Mouse (Mus musculus): Measurements from ENCODE around the gene Jakmip3. TPM values are rescaled to one million over a fixed set of nuclear protein-coding genes. Genes with fewer than 3 reads are reported as not detected.

Gene Jakmip3
- 0.13 and 0.17 TPM in 2 replicates for polyA plus RNA-seq (2015; fragmentation: Nextera tagmentation; extraction: Ambion mirVana)

DNA sequence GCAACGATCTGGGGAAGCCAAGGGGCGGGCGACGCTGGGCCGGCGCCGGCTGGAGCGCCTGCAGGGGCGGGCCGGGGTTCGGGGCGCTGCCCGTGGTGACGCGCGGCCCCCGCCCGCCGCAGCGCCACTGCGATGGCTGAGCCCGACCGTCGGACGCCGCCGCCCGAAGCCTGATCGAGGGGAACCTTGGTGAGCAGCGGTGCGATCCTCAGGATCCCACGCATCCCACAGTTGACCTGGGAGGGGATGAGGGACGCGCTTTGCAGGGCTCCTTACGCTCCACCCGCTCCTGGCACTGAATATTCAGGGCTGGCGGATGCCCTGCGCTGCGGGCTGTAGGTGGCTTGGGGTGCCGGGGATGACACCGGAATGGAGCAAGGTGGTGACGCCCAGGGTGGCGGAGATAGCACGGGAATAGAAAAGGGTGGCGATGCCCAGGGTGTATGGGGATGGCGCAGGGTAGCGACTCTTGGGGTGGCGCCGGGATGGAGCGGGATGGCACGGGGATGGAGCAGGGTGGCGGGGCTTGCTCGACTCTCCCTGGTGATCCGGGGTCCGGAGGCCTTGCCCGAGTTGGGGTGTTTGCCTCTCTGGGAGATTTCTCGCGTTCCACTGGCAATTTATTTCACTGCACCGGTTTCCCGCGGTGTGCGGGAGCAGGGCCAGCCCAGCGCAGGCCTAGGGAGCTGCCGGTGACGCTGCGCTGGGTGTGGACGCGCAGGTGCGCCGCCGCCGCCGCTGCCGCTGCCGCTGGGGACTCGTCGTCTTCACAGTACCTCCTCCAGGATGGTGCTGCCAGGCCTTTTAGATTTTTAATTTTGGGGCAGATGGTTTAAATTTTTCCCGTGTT, at the start of gene Jakmip3:
Jakmip3 (plus strand) TSS at position 119 of the 850 bp plus-strand sequence.
- ATAC-seq (ENCODE audit: low FRiP score, low TSS enrichment) = peak; percentile 32; the same call in 1 of the 2 replicates

GRCm38 (mm10) chr7:138898122-138898521, 42.4 kb upstream of the Jakmip3 start:
- 58% methylated on average over 2 of the region's 2 CpGs for WGBS
- Histone ChIP-seq H3K4me3 (ENCODE audit: low read depth, low read length) (no peak overlapping the region), H3K4me1 (replicated peaks; ENCODE audit: control insufficient read depth, insufficient read depth) (no peaks in the 10 kb centered on the region), H3K36me3 (ENCODE audit: control insufficient read depth, insufficient read depth, low read length) (peaks cover 13% of the 10 kb centered on the region), H3K4me2 (replicated peaks; ENCODE audit: low read depth) (no peak overlapping the region), H3K9ac (ENCODE audit: low read length) (no peak overlapping the region), H3K27ac (replicated peaks) (no peak overlapping the region), H3K27me3 (ENCODE audit: control insufficient read depth, insufficient read depth, low read length) (no peaks in the 10 kb centered on the region), H3K9me3 (ENCODE audit: control insufficient read depth, low read length) (no peaks in the 10 kb centered on the region)
- ATAC-seq (ENCODE audit: low FRiP score, low TSS enrichment) (peak; percentile 54; the same call in 1 of the 2 replicates), DNase-seq (ENCODE audit: low spot score) (no peak)
- TF ChIP-seq EP300 (optimal IDR thresholded peaks at IDR 0.05) = no peak
- TF ChIP-seq CTCF (IDR thresholded peaks at IDR 0.05; ENCODE audit: low read depth) = no peak

More for the DNA sequence above, at the start of gene Jakmip3:
- H3K9ac ChIP-seq (ENCODE audit: low read length) = peak within 1 kb of the TSS; percentile 35
- peak within 1 kb of the TSS; percentile 42 for H3K4me3 ChIP-seq (ENCODE audit: low read depth, low read length)
- peaks cover 11% of the 10 kb centered on the region for H3K27me3 ChIP-seq (ENCODE audit: control insufficient read depth, insufficient read depth, low read length)
- no peaks in the 10 kb centered on the region for H3K4me1 ChIP-seq (replicated peaks; ENCODE audit: control insufficient read depth, insufficient read depth)
- H3K4me2 ChIP-seq (replicated peaks; ENCODE audit: low read depth) = peak within 1 kb of the TSS; percentile 64
- no peak within 1 kb of the TSS for H3K27ac ChIP-seq (replicated peaks)
- no peak for TF ChIP-seq EP300 (optimal IDR thresholded peaks at IDR 0.05)
- no peak for TF ChIP-seq CTCF (IDR thresholded peaks at IDR 0.05; ENCODE audit: low read depth)
- under 1% methylated on average over 75 of the region's 78 CpGs for WGBS
- no peaks in the 10 kb centered on the region for H3K9me3 ChIP-seq (ENCODE audit: control insufficient read depth, low read length)
- DNase-seq (ENCODE audit: low spot score) = peak; percentile 35
- H3K36me3 ChIP-seq (ENCODE audit: control insufficient read depth, insufficient read depth, low read length) = no peaks in the 10 kb centered on the region

DNA sequence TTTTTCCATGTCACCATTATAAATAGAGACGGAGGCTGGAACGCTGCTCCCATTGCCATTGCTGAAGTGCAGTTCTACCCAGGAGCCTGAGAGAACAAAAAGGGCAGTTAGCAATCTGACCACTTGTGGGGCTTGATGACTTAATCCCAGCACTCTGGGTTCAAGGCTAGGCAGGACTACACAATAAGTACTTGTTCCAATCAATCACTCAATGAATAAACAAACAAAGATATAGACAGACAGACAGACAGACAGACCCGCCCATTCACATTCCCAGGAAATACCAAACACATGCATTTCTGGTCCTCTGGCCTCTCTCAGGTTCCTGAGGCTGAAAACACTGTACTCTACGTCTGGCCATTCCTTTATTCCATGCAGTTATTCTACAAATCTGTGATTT, 41.8 kb upstream of the Jakmip3 start:
- 68% methylated on average over 4 of the region's 4 CpGs for WGBS
- H3K36me3 ChIP-seq (ENCODE audit: control insufficient read depth, insufficient read depth, low read length) = peaks cover 9% of the 10 kb centered on the region
- H3K4me3 ChIP-seq (ENCODE audit: low read depth, low read length) = no peak overlapping the region
- H3K4me1 ChIP-seq (replicated peaks; ENCODE audit: control insufficient read depth, insufficient read depth) = no peaks in the 10 kb centered on the region
- TF ChIP-seq CTCF (IDR thresholded peaks at IDR 0.05; ENCODE audit: low read depth) = no peak
- TF ChIP-seq EP300 (optimal IDR thresholded peaks at IDR 0.05) = no peak
- ATAC-seq (ENCODE audit: low FRiP score, low TSS enrichment) (no peak), DNase-seq (ENCODE audit: low spot score) (no peak)
- no peaks in the 10 kb centered on the region for H3K27me3 ChIP-seq (ENCODE audit: control insufficient read depth, insufficient read depth, low read length)
- H3K9me3 ChIP-seq (ENCODE audit: control insufficient read depth, low read length) = no peaks in the 10 kb centered on the region
- no peak overlapping the region for H3K9ac ChIP-seq (ENCODE audit: low read length)
- no peak overlapping the region for H3K27ac ChIP-seq (replicated peaks)
- no peak overlapping the region for H3K4me2 ChIP-seq (replicated peaks; ENCODE audit: low read depth)

DNA sequence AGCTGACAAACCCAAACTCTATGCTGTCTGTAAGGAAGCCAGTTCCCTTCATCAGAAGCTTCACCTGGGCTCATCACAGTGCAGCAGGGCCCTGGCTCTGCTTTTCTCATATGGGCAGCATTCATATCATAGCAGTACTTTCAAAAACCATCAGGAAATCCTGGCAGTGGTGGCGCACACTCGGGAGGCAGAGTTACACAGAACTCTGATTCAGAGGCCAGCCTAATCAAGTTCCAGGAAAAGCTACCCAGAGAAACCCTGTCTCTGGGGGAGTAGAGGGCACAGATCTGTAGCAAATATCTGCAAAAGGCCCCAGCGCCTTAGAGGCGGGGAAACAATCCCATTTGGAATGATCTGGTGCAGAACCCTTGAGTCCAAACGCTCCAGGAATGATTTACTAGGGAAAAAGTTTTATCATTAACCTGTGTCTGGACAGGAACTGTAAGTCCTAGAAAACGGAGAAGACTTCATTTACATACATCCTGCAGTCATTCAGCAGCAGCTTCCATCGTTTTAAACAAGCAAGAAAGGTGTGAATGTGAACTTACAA, 36.6 kb upstream of the Jakmip3 start:
- 0 out of 2 replicates have a peak, but pooled peaks cover 3% of the 10 kb centered on the region for H3K4me1 ChIP-seq (replicated peaks; ENCODE audit: control insufficient read depth, insufficient read depth)
- no peaks in the 10 kb centered on the region for H3K36me3 ChIP-seq (ENCODE audit: control insufficient read depth, insufficient read depth, low read length)
- no peak overlapping the region for H3K9ac ChIP-seq (ENCODE audit: low read length)
- no peak for ATAC-seq (ENCODE audit: low FRiP score, low TSS enrichment)
- TF ChIP-seq EP300 (optimal IDR thresholded peaks at IDR 0.05) = no peak
- TF ChIP-seq CTCF (IDR thresholded peaks at IDR 0.05; ENCODE audit: low read depth) = no peak
- no peaks in the 10 kb centered on the region for H3K9me3 ChIP-seq (ENCODE audit: control insufficient read depth, low read length)
- 53% methylated on average over 7 of the region's 7 CpGs for WGBS
- H3K4me2 ChIP-seq (replicated peaks; ENCODE audit: low read depth) = no peak overlapping the region
- DNase-seq (ENCODE audit: low spot score) = no peak
- H3K4me3 ChIP-seq (ENCODE audit: low read depth, low read length) = no peak overlapping the region
- H3K27ac ChIP-seq (replicated peaks) = no peak overlapping the region
- no peaks in the 10 kb centered on the region for H3K27me3 ChIP-seq (ENCODE audit: control insufficient read depth, insufficient read depth, low read length)

DNA sequence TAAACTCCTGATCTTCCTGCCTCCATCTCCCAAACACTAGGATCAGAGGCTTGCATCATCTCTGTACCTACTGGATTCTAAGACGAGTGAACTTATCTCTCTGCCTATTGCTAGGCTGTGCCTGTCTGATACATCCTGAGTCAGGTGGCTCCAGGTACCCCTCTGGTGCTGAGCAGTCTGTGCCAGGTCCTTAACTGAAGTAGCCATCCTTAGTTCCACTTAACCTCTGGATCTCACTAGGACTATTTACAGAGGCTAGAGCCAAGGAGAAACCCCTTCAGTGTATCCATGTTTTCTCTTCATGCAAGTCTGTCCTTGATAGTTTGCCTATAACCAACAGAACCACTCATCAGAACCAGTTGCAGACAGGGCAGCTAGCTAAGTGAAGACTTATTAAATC, 34.1 kb upstream of the Jakmip3 start:
- DNase-seq (ENCODE audit: low spot score) (no peak), ATAC-seq (ENCODE audit: low FRiP score, low TSS enrichment) (no peak)
- H3K27me3 ChIP-seq (ENCODE audit: control insufficient read depth, insufficient read depth, low read length) = no peaks in the 10 kb centered on the region
- H3K4me2 ChIP-seq (replicated peaks; ENCODE audit: low read depth) = peak overlapping the region; percentile 42; the same call in 1 of the 2 replicates
- no peak overlapping the region for H3K9ac ChIP-seq (ENCODE audit: low read length)
- 0 out of 2 replicates have a peak, but pooled peaks cover 3% of the 10 kb centered on the region for H3K4me1 ChIP-seq (replicated peaks; ENCODE audit: control insufficient read depth, insufficient read depth)
- H3K9me3 ChIP-seq (ENCODE audit: control insufficient read depth, low read length) = no peaks in the 10 kb centered on the region
- H3K27ac ChIP-seq (replicated peaks) = 0 out of 2 replicates have a peak overlapping the region, but pooled peaks have one; percentile 13
- TF ChIP-seq CTCF (IDR thresholded peaks at IDR 0.05; ENCODE audit: low read depth) (no peak), EP300 (optimal IDR thresholded peaks at IDR 0.05) (no peak)
- H3K4me3 ChIP-seq (ENCODE audit: low read depth, low read length) = no peak overlapping the region
- H3K36me3 ChIP-seq (ENCODE audit: control insufficient read depth, insufficient read depth, low read length) = no peaks in the 10 kb centered on the region
- 53% methylated on average over 1 of the region's 1 CpGs for WGBS

Measured in stomach, postnatal 0 days (tissue).